Mouse (Mus musculus) midbrain, embryonic 16.5 days (tissue): ENCODE data around the gene Wdr25. TPM values are rescaled to one million over a fixed set of nuclear protein-coding genes. Genes with fewer than 3 reads are reported as not detected.

Experiments
- ATAC-seq: fragments of 200-750 bp; cut with Nextera tagmentation; 2 replicates; pipeline ENCODE4 v1.8.0; 2017; ENCODE audit warnings: moderate TSS enrichment
- H3K27ac ChIP-seq: fragments of 300-500 bp; sonication (generic); 2 replicates; pipeline ENCODE4 v1.5.1; 2014; ENCODE audit warnings: mild to moderate bottlenecking, low read length, mixed read lengths
- H3K27me3 ChIP-seq: fragments of 300-500 bp; sonication (generic); 2 replicates; pipeline ENCODE4 v1.6.1; 2014; ENCODE audit warnings: low read depth, low read length, mixed read lengths; ENCODE audit not compliant: control insufficient read depth, insufficient read depth
- H3K36me3 ChIP-seq: fragments of 300-500 bp; sonication (generic); 2 replicates; pipeline ENCODE4 v1.6.1; 2014; ENCODE audit warnings: mild to moderate bottlenecking, low read length, moderate library complexity, mixed read lengths; ENCODE audit not compliant: control insufficient read depth, insufficient read depth
- H3K4me1 ChIP-seq: fragments of 300-500 bp; sonication (generic); 2 replicates; pipeline ENCODE4 v1.6.1; 2014; ENCODE audit warnings: mild to moderate bottlenecking, low read length, mixed read lengths; ENCODE audit not compliant: control insufficient read depth, insufficient read depth
- H3K4me2 ChIP-seq: fragments of 300-500 bp; sonication (generic); 2 replicates; pipeline ENCODE4 v1.6.1; 2014; ENCODE audit warnings: mild to moderate bottlenecking, low read length, mixed read lengths
- H3K4me3 ChIP-seq: fragments of 300-500 bp; sonication (generic); 2 replicates; pipeline ENCODE4 v1.5.1; 2014; ENCODE audit warnings: low read depth, mild to moderate bottlenecking, low read length, moderate library complexity, mixed read lengths
- H3K9ac ChIP-seq: fragments of 300-500 bp; sonication (generic); 2 replicates; pipeline ENCODE4 v1.6.1; 2014; ENCODE audit warnings: low read depth, low read length, mixed read lengths
- H3K9me3 ChIP-seq: fragments of 300-500 bp; sonication (generic); replicated peaks from 2 replicates; pipeline ENCODE4 v1.6.1; 2014; ENCODE audit warnings: mild to moderate bottlenecking, low read length, mixed read lengths; ENCODE audit not compliant: control insufficient read depth, poor library complexity, severe bottlenecking
- WGBS: fragments of 180-500 bp; shearing (Covaris S2); extraction: QIAGEN DNeasy Blood & Tissue Kit; methylation state at CpG from one replicate; pipeline ENCODE4 v1.1.7; 2014; 5-methylcytosine and 5-hydroxymethylcytosine counted together
- polyA plus RNA-seq: library from polyadenylated mRNA; unstranded; fragments of >200 nt; fragmentation: Nextera tagmentation; extraction: Ambion mirVana; gene quantifications from 2 replicates; pipeline ENCODE4 v1.2.1, GENCODE M21; 2015

The Wdr25 gene
- polyA plus RNA-seq, 1 experiment from 2014 or later: 6.3 TPM

- Histone ChIP-seq H3K4me3 (no peak overlapping the region), H3K9ac (no peak overlapping the region), H3K36me3 (no peaks in the 10 kb centered on the region), H3K27me3 (no peaks in the 10 kb centered on the region; the same call in 1 of the 2 replicates), H3K4me1 (peaks cover 39% of the 10 kb centered on the region), H3K4me2 (peak overlapping the region; percentile 48; the same call in 1 of the 2 replicates), H3K9me3 (no peaks in the 10 kb centered on the region), H3K27ac (no peak overlapping the region)
- ATAC-seq: no peak
- WGBS: 29% methylated on average over 7 of the region's 7 CpGs
Observed at GRCm38 (mm10) chr12:108958483-108958882, 65.1 kb downstream of the Wdr25 start.

- Histone ChIP-seq H3K9ac (peak overlapping the region; percentile 50), H3K9me3 (no peaks in the 10 kb centered on the region), H3K4me3 (peak overlapping the region; percentile 19), H3K36me3 (no peaks in the 10 kb centered on the region), H3K27ac (peak overlapping the region; percentile 31), H3K27me3 (no peaks in the 10 kb centered on the region; the same call in 1 of the 2 replicates), H3K4me1 (peaks cover 33% of the 10 kb centered on the region), H3K4me2 (peak overlapping the region; percentile 48)
- WGBS: 2% methylated on average over 23 of the region's 23 CpGs
- peak; percentile 57; the same call in 1 of the 2 replicates for ATAC-seq
Observed at GRCm38 (mm10) chr12:108958991-108959638, 65.7 kb downstream of the Wdr25 start.

GRCm38 (mm10) chr12:108959639-108960219 is 66.3 kb downstream of the Wdr25 start:
- Histone ChIP-seq H3K4me1 (peaks cover 28% of the 10 kb centered on the region), H3K27me3 (no peaks in the 10 kb centered on the region; the same call in 1 of the 2 replicates), H3K36me3 (no peaks in the 10 kb centered on the region), H3K27ac (peak overlapping the region; percentile 31; the same call in 1 of the 2 replicates), H3K9me3 (no peaks in the 10 kb centered on the region), H3K4me3 (peak overlapping the region; percentile 19), H3K4me2 (peak overlapping the region; percentile 48), H3K9ac (peak overlapping the region; percentile 50; the same call in 1 of the 2 replicates)
- WGBS: 20% methylated on average over 12 of the region's 12 CpGs
- ATAC-seq: peak; percentile 46

- Histone ChIP-seq H3K9ac (no peak overlapping the region), H3K27ac (no peak overlapping the region)
- WGBS: 35% methylated on average over 10 of the region's 10 CpGs
Observed at GRCm38 (mm10) chr12:108960225-108960624, 66.8 kb downstream of the Wdr25 start.

GRCm38 (mm10) chr12:108967631-108968030 is 74.2 kb downstream of the Wdr25 start:
- Histone ChIP-seq H3K27me3 (no peaks in the 10 kb centered on the region), H3K36me3 (no peaks in the 10 kb centered on the region), H3K4me2 (no peak overlapping the region), H3K4me3 (no peak overlapping the region), H3K9me3 (no peaks in the 10 kb centered on the region), H3K4me1 (peaks cover 5% of the 10 kb centered on the region; the same call in 1 of the 2 replicates), H3K9ac (no peak overlapping the region), H3K27ac (no peak overlapping the region)
- ATAC-seq: no peak
- WGBS: 86% methylated on average over 4 of the region's 4 CpGs

More at GRCm38 (mm10) chr12:108960225-108960624, 66.8 kb downstream of the Wdr25 start:
- Histone ChIP-seq H3K36me3 (no peaks in the 10 kb centered on the region), H3K9me3 (no peaks in the 10 kb centered on the region), H3K4me2 (no peak overlapping the region), H3K4me3 (no peak overlapping the region), H3K27me3 (no peaks in the 10 kb centered on the region; the same call in 1 of the 2 replicates), H3K4me1 (peaks cover 28% of the 10 kb centered on the region)
- peak; percentile 57 for ATAC-seq

- 88% methylated on average over 10 of the region's 10 CpGs for WGBS
- no peak overlapping the region for H3K4me3 ChIP-seq
- no peak for ATAC-seq
- no peak overlapping the region for H3K4me2 ChIP-seq
- H3K27ac ChIP-seq: no peak overlapping the region
- H3K36me3 ChIP-seq: no peaks in the 10 kb centered on the region
- no peak overlapping the region for H3K9ac ChIP-seq
- no peaks in the 10 kb centered on the region for H3K9me3 ChIP-seq
- peaks cover 4% of the 10 kb centered on the region; the same call in 1 of the 2 replicates for H3K4me1 ChIP-seq
- no peaks in the 10 kb centered on the region for H3K27me3 ChIP-seq
Observed at GRCm38 (mm10) chr12:108968031-108968430, 74.6 kb downstream of the Wdr25 start.

- Histone ChIP-seq H3K27ac (no peak overlapping the region), H3K36me3 (no peaks in the 10 kb centered on the region), H3K27me3 (no peaks in the 10 kb centered on the region), H3K4me3 (no peak overlapping the region), H3K4me1 (no peaks in the 10 kb centered on the region), H3K4me2 (no peak overlapping the region), H3K9me3 (no peaks in the 10 kb centered on the region), H3K9ac (no peak overlapping the region)
- no peak for ATAC-seq
- 89% methylated on average over 9 of the region's 9 CpGs for WGBS
Observed at GRCm38 (mm10) chr12:108971446-108971845, 78.0 kb downstream of the Wdr25 start.

- no peak overlapping the region for H3K9ac ChIP-seq
- no peak overlapping the region for H3K27ac ChIP-seq
- H3K4me3 ChIP-seq: no peak overlapping the region
- H3K27me3 ChIP-seq: no peaks in the 10 kb centered on the region
- H3K36me3 ChIP-seq: no peaks in the 10 kb centered on the region
- 82% methylated on average over 14 of the region's 14 CpGs for WGBS
- H3K4me2 ChIP-seq: no peak overlapping the region
- no peaks in the 10 kb centered on the region for H3K4me1 ChIP-seq
- ATAC-seq: no peak
- no peaks in the 10 kb centered on the region for H3K9me3 ChIP-seq
Observed at GRCm38 (mm10) chr12:108972234-108972633, 78.8 kb downstream of the Wdr25 start.

GRCm38 (mm10) chr12:108979977-108980376 is 86.5 kb downstream of the Wdr25 start:
- H3K4me1 ChIP-seq: peaks cover 10% of the 10 kb centered on the region
- 16% methylated on average over 10 of the region's 10 CpGs for WGBS

More at GRCm38 (mm10) chr12:108979977-108980376, 86.5 kb downstream of the Wdr25 start:
- no peak overlapping the region for H3K4me3 ChIP-seq
- H3K27ac ChIP-seq: no peak overlapping the region
- H3K4me2 ChIP-seq: no peak overlapping the region
- peak; percentile 57; the same call in 1 of the 2 replicates for ATAC-seq
- H3K9me3 ChIP-seq: no peaks in the 10 kb centered on the region
- H3K27me3 ChIP-seq: no peaks in the 10 kb centered on the region
- no peak overlapping the region for H3K9ac ChIP-seq
- H3K36me3 ChIP-seq: no peaks in the 10 kb centered on the region
